Mouse (Mus musculus) bone marrow, adult 2 months (tissue): ENCODE measurements around the gene Kcnk3. TPM values are rescaled to one million over a fixed set of nuclear protein-coding genes. Genes with fewer than 3 reads are reported as not detected.

Experiments used
- H3K27ac ChIP-seq: fragments of 200-500 bp; 2 replicates; pipeline ENCODE4 v1.5.1; 2012; ENCODE audit warnings: low read depth, mild to moderate bottlenecking, control low read depth, inconsistent platforms, low read length; ENCODE audit not compliant: control insufficient read depth, poor library complexity, insufficient read depth
- H3K4me1 ChIP-seq: fragments of 200-500 bp; 2 replicates; pipeline ENCODE4 v1.6.1; 2011; ENCODE audit warnings: low read length; ENCODE audit not compliant: control insufficient read depth, insufficient read depth
- H3K4me3 ChIP-seq: fragments of 200-500 bp; replicated peaks from 2 replicates; pipeline ENCODE3; 2011; ENCODE audit warnings: mild to moderate bottlenecking, low read depth, low read length, control low read depth; ENCODE audit not compliant: control insufficient read depth
- CTCF ChIP-seq: fragments of 200-500 bp; IDR thresholded peaks from 2 replicates; pipeline ENCODE4 v1.5.1; 2011; ENCODE audit warnings: low read length, control low read depth; ENCODE audit not compliant: control insufficient read depth, insufficient read depth
- POLR2A ChIP-seq: fragments of 200-500 bp; IDR thresholded peaks from 2 replicates; pipeline ENCODE4 v1.6.1; 2011; ENCODE audit warnings: low read depth, mild to moderate bottlenecking, control low read depth, low read length, borderline replicate concordance; ENCODE audit not compliant: control insufficient read depth
- WGBS: fragments of 180-500 bp; shearing (Covaris S2); methylation state at CpG from one replicate; pipeline ENCODE4 v1.1.7; 2018; 5-methylcytosine and 5-hydroxymethylcytosine counted together
- polyA plus RNA-seq: library from polyadenylated mRNA; stranded (reverse); fragments of >200 nt; gene quantifications from 2 replicates; pipeline ENCODE4 v1.2.4, GENCODE M21; 2011; ENCODE audit warnings: low replicate concordance; ENCODE audit not compliant: missing spikeins, insufficient read depth, insufficient read length

Gene Kcnk3
- polyA plus RNA-seq: 0.40 TPM in 1 of 2 replicates, not detected in the other

DNA sequence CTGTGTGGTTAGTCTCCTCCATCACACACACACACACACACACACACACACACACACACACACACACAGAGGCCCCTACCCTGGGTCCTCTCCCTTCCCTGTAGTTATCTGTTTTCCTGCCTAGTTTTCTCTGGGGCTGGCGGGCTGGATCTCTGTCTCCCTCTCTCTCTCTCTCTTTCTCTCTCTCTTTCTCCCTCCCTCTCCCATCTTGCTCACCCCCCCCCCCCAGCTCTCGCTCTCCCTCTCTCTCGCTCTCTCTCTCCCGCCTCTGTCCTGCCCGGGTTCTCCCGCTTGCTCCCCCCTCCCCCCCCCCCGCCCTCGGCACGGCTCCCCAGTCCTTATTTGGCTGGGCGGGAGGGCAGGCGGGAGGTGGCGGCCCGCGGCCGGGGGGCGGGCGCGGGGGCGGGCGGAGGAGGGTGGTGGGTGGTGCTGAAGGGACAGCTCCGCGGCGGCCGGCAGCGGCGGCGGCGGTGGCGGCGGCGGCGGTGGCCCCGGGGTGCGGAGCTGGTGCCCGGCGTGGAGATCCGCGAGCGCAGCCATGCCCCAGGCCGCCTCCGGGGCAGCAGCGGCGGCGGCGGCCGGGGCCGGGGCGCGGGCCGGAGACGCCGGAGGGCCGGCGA, at the start of gene Kcnk3:
Gene Kcnk3 (plus strand): TSS at position 490 of the 620 bp plus-strand sequence.
- TF ChIP-seq POLR2A: no peak
- TF ChIP-seq CTCF: no peak

GRCm38 (mm10) chr5:30545698-30546097, 42.3 kb upstream of the Kcnk3 start, which contains the start of gene Cib4:
TSS of gene Cib4 (minus strand) at chr5:30545836.
- Histone ChIP-seq H3K4me1 (no peaks in the 10 kb centered on the region), H3K27ac (no peak within 1 kb of the TSS), H3K4me3 (no peak within 1 kb of the TSS)
- no peak for TF ChIP-seq CTCF
- 41% methylated on average over 2 of the region's 2 CpGs for WGBS

More for the DNA sequence above, at the start of gene Kcnk3:
- Histone ChIP-seq H3K4me3 (no peak within 1 kb of the TSS), H3K4me1 (no peaks in the 10 kb centered on the region), H3K27ac (no peak within 1 kb of the TSS)
- 2% methylated on average over 40 of the region's 54 CpGs for WGBS

- no peaks in the 10 kb centered on the region for H3K4me1 ChIP-seq
- no peak overlapping the region for H3K27ac ChIP-seq
- TF ChIP-seq POLR2A (no peak), CTCF (no peak)
- H3K4me3 ChIP-seq: no peak overlapping the region
- 29% methylated on average over 2 of the region's 2 CpGs for WGBS
Observed at GRCm38 (mm10) chr5:30548681-30549080, 39.3 kb upstream of the Kcnk3 start.

DNA sequence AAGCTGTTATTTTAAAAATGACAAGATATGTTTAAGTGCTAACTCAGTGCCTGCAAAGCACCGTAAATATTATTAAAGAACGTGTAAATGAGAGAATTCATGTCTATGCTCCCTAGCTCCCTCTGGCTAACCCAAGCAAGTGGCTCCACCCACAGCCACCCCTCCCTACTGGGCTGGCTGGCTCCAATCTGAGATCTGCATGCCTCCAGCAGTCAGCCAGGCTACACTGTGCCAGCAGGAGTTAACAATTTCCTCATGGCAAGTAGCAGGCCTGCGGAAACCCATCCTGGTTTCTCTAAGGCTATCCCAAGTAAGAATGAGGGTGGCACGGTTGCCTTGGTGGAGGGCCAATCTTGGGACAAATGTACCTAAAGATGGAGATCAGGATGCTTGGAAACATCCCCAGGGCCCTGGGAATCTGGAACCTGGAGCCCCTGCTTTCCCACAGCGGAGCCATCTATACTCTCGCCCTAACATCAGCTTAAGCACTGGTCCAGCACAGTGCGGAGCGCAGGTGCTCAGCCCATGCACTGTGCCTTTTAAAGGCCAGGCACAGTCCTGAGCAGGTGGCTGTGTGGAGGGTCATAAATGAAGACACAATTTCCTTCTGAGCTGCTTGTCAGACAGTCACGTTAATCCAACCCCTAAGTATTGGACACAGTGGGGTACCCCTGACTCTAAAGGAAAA, 37.5 kb upstream of the Kcnk3 start:
- WGBS: 65% methylated on average over 9 of the region's 9 CpGs
- H3K4me1 ChIP-seq: no peaks in the 10 kb centered on the region
- no peak overlapping the region for H3K27ac ChIP-seq
- TF ChIP-seq CTCF (no peak), POLR2A (no peak)
- no peak overlapping the region for H3K4me3 ChIP-seq

DNA sequence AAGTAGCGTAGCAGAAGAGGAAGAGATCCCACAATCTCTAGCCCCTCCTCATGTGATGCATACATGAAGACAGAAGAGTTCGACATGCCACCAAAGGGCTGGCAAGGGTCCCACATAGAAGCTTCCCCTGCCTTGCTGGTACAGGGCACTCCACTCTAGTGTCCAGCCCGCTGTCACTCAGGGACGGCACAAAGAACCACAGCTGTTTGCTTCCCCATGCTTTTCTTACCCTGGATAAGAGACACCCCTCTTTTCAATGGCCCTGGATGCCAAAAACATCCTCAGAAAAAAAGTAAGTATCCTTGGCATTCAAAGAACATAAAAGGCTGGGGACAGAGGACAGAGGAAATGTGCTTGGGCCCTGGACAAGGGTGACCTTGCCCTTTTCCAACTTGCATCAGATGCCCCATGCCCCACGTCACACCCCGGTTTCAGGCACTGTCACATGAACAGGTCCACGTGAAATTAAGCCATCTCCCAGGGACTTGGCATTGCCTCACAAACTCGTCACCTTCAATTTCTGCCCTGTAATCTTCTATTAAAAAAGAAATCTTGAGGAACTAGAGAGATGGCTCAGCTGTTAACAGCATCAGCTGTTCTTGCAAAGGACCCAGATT, 36.8 kb upstream of the Kcnk3 start:
- H3K4me3 ChIP-seq: no peak overlapping the region
- H3K4me1 ChIP-seq: no peaks in the 10 kb centered on the region
- H3K27ac ChIP-seq: no peak overlapping the region
- no peak for TF ChIP-seq POLR2A
- TF ChIP-seq CTCF: no peak
- 78% methylated on average over 8 of the region's 8 CpGs for WGBS

DNA sequence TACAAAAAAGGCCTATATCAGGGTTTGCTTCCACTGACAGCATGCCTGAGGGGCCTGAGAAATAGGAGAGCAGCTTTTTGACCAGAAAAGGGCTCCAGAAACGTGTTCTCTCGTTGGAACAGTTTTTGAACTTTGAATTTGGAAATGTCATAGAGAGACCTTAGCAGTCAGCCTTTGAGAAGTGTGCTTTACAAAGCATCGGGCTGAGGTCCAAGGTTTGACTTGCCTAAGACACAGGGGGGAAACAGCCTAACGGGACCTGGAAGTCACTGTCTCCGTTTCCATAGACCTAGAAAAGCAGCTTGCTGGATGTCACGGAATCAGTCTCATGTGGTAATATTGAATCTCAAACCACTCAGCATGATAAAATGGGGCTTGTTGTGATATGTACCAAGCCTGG, 36.0 kb upstream of the Kcnk3 start:
- H3K27ac ChIP-seq: no peak overlapping the region
- no peaks in the 10 kb centered on the region for H3K4me1 ChIP-seq
- TF ChIP-seq POLR2A (no peak), CTCF (no peak)
- H3K4me3 ChIP-seq: no peak overlapping the region
- 78% methylated on average over 6 of the region's 6 CpGs for WGBS

GRCm38 (mm10) chr5:30553936-30554335, 34.0 kb upstream of the Kcnk3 start:
- Histone ChIP-seq H3K27ac (no peak overlapping the region), H3K4me1 (no peaks in the 10 kb centered on the region), H3K4me3 (no peak overlapping the region)
- WGBS: 84% methylated on average over 13 of the region's 13 CpGs
- TF ChIP-seq POLR2A: no peak
- no peak for TF ChIP-seq CTCF

DNA sequence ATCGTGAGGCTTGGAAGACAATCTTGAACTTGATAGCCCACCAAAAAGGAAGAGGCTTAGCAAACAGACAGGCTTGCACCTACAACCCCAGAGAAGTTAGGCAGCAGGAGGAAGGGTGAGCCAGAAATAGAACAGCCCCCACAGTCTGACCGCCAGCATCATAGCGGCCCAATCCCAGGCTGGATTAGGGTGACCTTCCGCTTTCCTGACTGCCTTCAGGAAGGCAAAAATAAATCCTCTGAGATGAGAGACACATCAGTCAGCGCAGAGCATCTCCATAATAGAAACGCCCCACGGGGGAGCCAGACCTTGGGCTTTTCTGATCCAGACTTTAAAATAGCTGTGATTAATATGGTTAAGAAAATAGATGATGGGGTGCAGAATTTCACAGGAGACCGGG, 33.0 kb upstream of the Kcnk3 start:
- Histone ChIP-seq H3K4me1 (no peaks in the 10 kb centered on the region), H3K27ac (no peak overlapping the region), H3K4me3 (no peak overlapping the region)
- WGBS: 71% methylated on average over 8 of the region's 8 CpGs
- TF ChIP-seq CTCF: no peak
- no peak for TF ChIP-seq POLR2A
